Mouse (Mus musculus) liver, embryonic 14.5 days (tissue): ENCODE results near the gene Chd2. TPM values are rescaled to one million over a fixed set of nuclear protein-coding genes. Genes with fewer than 3 reads are reported as not detected.

ENCODE experiments used
- ATAC-seq: fragments of 200-750 bp; cut with Nextera tagmentation; 2 replicates; pipeline ENCODE4 v1.8.0; 2017; ENCODE audit warnings: moderate number of reproducible peaks, mild to moderate bottlenecking, moderate library complexity; ENCODE audit not compliant: insufficient read depth
- DNase-seq, 3 experiments: peaks; one replicate each; pipeline ENCODE4 v3.0.0-alpha.2; 2012 to 2013; ENCODE audit warnings: low read depth in 3 of 3, low spot score in 3 of 3
- H3K27ac ChIP-seq: fragments of 300-500 bp; sonication (generic); 2 replicates; pipeline ENCODE4 v1.5.1; 2014; ENCODE audit warnings: moderate library complexity, mild to moderate bottlenecking, control low read depth, inconsistent platforms
- H3K27me3 ChIP-seq: fragments of 300-500 bp; sonication (generic); 2 replicates; pipeline ENCODE4 v1.6.1; 2014; ENCODE audit warnings: mild to moderate bottlenecking, low read length, moderate library complexity; ENCODE audit not compliant: control insufficient read depth, insufficient read depth
- H3K36me3 ChIP-seq: fragments of 300-500 bp; sonication (generic); replicated peaks from 2 replicates; pipeline ENCODE4 v1.6.1; 2014; ENCODE audit warnings: low read depth; ENCODE audit not compliant: control insufficient read depth, insufficient read depth
- H3K4me1 ChIP-seq, 2 experiments: fragments of 200-500 bp in 1 of 2; fragments of 300-500 bp in 1 of 2; sonication (generic) in 1 of 2; replicated peaks; 2 replicates each; pipeline ENCODE4 v1.6.1; 2012 to 2014; ENCODE audit warnings: antibody characterized with exemption in 1 of 2, inconsistent platforms in 1 of 2, low read length in 1 of 2; ENCODE audit not compliant: control insufficient read depth in 2 of 2, insufficient read depth in 2 of 2
- H3K4me2 ChIP-seq: fragments of 300-500 bp; sonication (generic); 2 replicates; pipeline ENCODE4 v1.6.1; 2014; ENCODE audit warnings: low read depth, mild to moderate bottlenecking, control low read depth, moderate library complexity
- H3K4me3 ChIP-seq, 2 experiments: fragments of 200-500 bp in 1 of 2; fragments of 300-500 bp in 1 of 2; sonication (generic) in 1 of 2; 2 replicates each; pipeline ENCODE4 v1.5.1; 2012 to 2014; ENCODE audit warnings: low read depth in 2 of 2, low read length in 2 of 2, mild to moderate bottlenecking in 2 of 2, control low read depth in 1 of 2, inconsistent platforms in 1 of 2, moderate library complexity in 1 of 2; ENCODE audit not compliant: insufficient read depth in 1 of 2
- H3K9ac ChIP-seq: fragments of 300-500 bp; sonication (generic); replicated peaks from 2 replicates; pipeline ENCODE4 v1.6.1; 2014; ENCODE audit warnings: mild to moderate bottlenecking, control low read depth, moderate library complexity
- H3K9me3 ChIP-seq: fragments of 300-500 bp; sonication (generic); 2 replicates; pipeline ENCODE4 v1.6.1; 2016; ENCODE audit warnings: low read length, mixed read lengths; ENCODE audit not compliant: control insufficient read depth
- CTCF ChIP-seq: IDR thresholded peaks from 2 replicates; pipeline ENCODE4 v1.5.1; 2016; ENCODE audit warnings: antibody characterized with exemption, low read depth, control low read depth
- EP300 ChIP-seq: IDR thresholded peaks from 2 replicates; pipeline ENCODE4 v1.6.1; 2016; ENCODE audit warnings: antibody characterized with exemption, low read depth
- WGBS: fragments of 180-500 bp; shearing (Covaris S2); extraction: QIAGEN DNeasy Blood & Tissue Kit; methylation state at CpG from one replicate; pipeline ENCODE4 v1.1.7; 2014; ENCODE audit not compliant: insufficient replicate concordance; 5-methylcytosine and 5-hydroxymethylcytosine counted together
- polyA plus RNA-seq, 2 experiments: library from polyadenylated mRNA; depleted of rRNA in 1 of 2; stranded (reverse) in 1 of 2; unstranded in 1 of 2; fragments of >200 nt; fragmentation: Nextera tagmentation in 1 of 2; extraction: Ambion mirVana in 1 of 2; gene quantifications; 2 replicates each; pipeline versions ENCODE4 v1.2.1 to v1.2.3; 2012 to 2014

Gene Chd2
- polyA plus RNA-seq, 2 experiments, result 12.0 to 14.8 TPM

GRCm38 (mm10) chr7:73538424-73539079 is 3.1 kb downstream of the Chd2 start:
- peak overlapping the region; percentile 78 for H3K9ac ChIP-seq
- ATAC-seq (no peak), DNase-seq (no peak)
- peak overlapping the region; percentile 97 for H3K27ac ChIP-seq
- H3K4me3 ChIP-seq, result peak overlapping the region; percentile 60 to 73
- WGBS, result 8% methylated on average over 4 of the region's 4 CpGs
- peaks cover 19 to 23% of the 10 kb centered on the region in 2 experiments for H3K4me1 ChIP-seq
- H3K4me2 ChIP-seq, result peak overlapping the region; percentile 83
- peaks cover 19% of the 10 kb centered on the region for H3K36me3 ChIP-seq
- no peaks in the 10 kb centered on the region for H3K9me3 ChIP-seq
- TF ChIP-seq EP300 (no peak), CTCF (no peak)
- no peaks in the 10 kb centered on the region for H3K27me3 ChIP-seq

GRCm38 (mm10) chr7:73537634-73538423 is 3.8 kb downstream of the Chd2 start:
- under 1% methylated on average over 46 of the region's 46 CpGs for WGBS
- H3K27ac ChIP-seq, result peak overlapping the region; percentile 97
- no peaks in the 10 kb centered on the region for H3K9me3 ChIP-seq
- peak overlapping the region; percentile 83 for H3K4me2 ChIP-seq
- peak; percentile 47 for TF ChIP-seq EP300
- peak; percentile 25 for TF ChIP-seq CTCF
- ATAC-seq (peak; percentile 99), DNase-seq (peak; percentile 97 to 98 (median 98))
- peak overlapping the region; percentile 73 for H3K4me3 ChIP-seq
- H3K27me3 ChIP-seq, result no peaks in the 10 kb centered on the region
- H3K36me3 ChIP-seq, result peaks cover 22% of the 10 kb centered on the region
- H3K4me1 ChIP-seq, result peaks cover 24 to 30% of the 10 kb centered on the region in 2 experiments
- peak overlapping the region; percentile 83 for H3K9ac ChIP-seq

- no peak for DNase-seq
- Histone ChIP-seq H3K4me2 (peak overlapping the region; percentile 83), H3K27ac (peak overlapping the region; percentile 74), H3K36me3 (peaks cover 19% of the 10 kb centered on the region), H3K9me3 (no peaks in the 10 kb centered on the region), H3K4me3 (peak overlapping the region; percentile 73), H3K4me1 (peaks cover 24 to 31% of the 10 kb centered on the region in 2 experiments), H3K27me3 (no peaks in the 10 kb centered on the region), H3K9ac (peak overlapping the region; percentile 83)
- 8% methylated on average over 10 of the region's 10 CpGs for WGBS
- ATAC-seq, result no peak
- TF ChIP-seq CTCF (no peak), EP300 (no peak)
These were observed 4.4 kb downstream of the Chd2 start for GRCm38 (mm10) chr7:73537228-73537627.

- TF ChIP-seq EP300 (no peak), CTCF (no peak)
- no peak for DNase-seq
- no peak overlapping the region; a peak in 1 of 4 replicates for H3K4me3 ChIP-seq
- ATAC-seq, result no peak
- H3K36me3 ChIP-seq, result peaks cover 19% of the 10 kb centered on the region
- peak overlapping the region; percentile 83; the same call in 1 of the 2 replicates for H3K9ac ChIP-seq
- peak overlapping the region; percentile 83 for H3K4me2 ChIP-seq
- H3K27ac ChIP-seq, result no peak overlapping the region
- H3K4me1 ChIP-seq, result peaks cover 22 to 35% of the 10 kb centered on the region in 2 experiments
- 70% methylated on average over 2 of the region's 2 CpGs for WGBS
- H3K27me3 ChIP-seq, result no peaks in the 10 kb centered on the region
- no peaks in the 10 kb centered on the region for H3K9me3 ChIP-seq
These were observed 5.1 kb downstream of the Chd2 start for GRCm38 (mm10) chr7:73536579-73536978.

- no peak for ATAC-seq
- Histone ChIP-seq H3K27me3 (no peaks in the 10 kb centered on the region), H3K9me3 (no peaks in the 10 kb centered on the region), H3K27ac (no peak overlapping the region), H3K4me2 (peak overlapping the region; percentile 9; the same call in 1 of the 2 replicates), H3K9ac (no peak overlapping the region), H3K4me1 (peaks cover 22 to 41% of the 10 kb centered on the region in 2 experiments), H3K4me3 (no peak overlapping the region), H3K36me3 (peaks cover 19% of the 10 kb centered on the region)
- DNase-seq, result no peak
- WGBS, result 63% methylated on average over 4 of the region's 4 CpGs
- no peak for TF ChIP-seq CTCF
- TF ChIP-seq EP300, result no peak
These were observed 5.8 kb downstream of the Chd2 start for GRCm38 (mm10) chr7:73535861-73536200.
